Mouse (Mus musculus) stomach, postnatal 0 days (tissue): ENCODE measurements around the gene Chil1. TPM values are rescaled to one million over a fixed set of nuclear protein-coding genes. Genes with fewer than 3 reads are reported as not detected.

Source experiments
- ATAC-seq: fragments of 200-750 bp; cut with Nextera tagmentation; 2 replicates; pipeline ENCODE4 v1.8.0; 2017; ENCODE audit not compliant: low FRiP score, low TSS enrichment
- DNase-seq: peaks from one replicate; pipeline ENCODE4 v3.0.0-alpha.2; 2016; ENCODE audit warnings: low spot score
- H3K27ac ChIP-seq: fragments of 300-500 bp; sonication (generic); replicated peaks from 2 replicates; pipeline ENCODE4 v1.5.1; 2014; ENCODE audit warnings: mild to moderate bottlenecking, control low read depth
- H3K27me3 ChIP-seq: fragments of 300-500 bp; sonication (generic); 2 replicates; pipeline ENCODE4 v1.6.1; 2014; ENCODE audit warnings: low read length; ENCODE audit not compliant: control insufficient read depth, insufficient read depth
- H3K36me3 ChIP-seq: fragments of 300-500 bp; sonication (generic); 2 replicates; pipeline ENCODE4 v1.6.1; 2014; ENCODE audit warnings: low read length, mixed read lengths; ENCODE audit not compliant: control insufficient read depth, insufficient read depth
- H3K4me1 ChIP-seq: fragments of 300-500 bp; sonication (generic); replicated peaks from 2 replicates; pipeline ENCODE4 v1.6.1; 2014; ENCODE audit warnings: antibody characterized with exemption; ENCODE audit not compliant: control insufficient read depth, insufficient read depth
- H3K4me2 ChIP-seq: fragments of 300-500 bp; sonication (generic); replicated peaks from 2 replicates; pipeline ENCODE4 v1.6.1; 2014; ENCODE audit warnings: low read depth, mild to moderate bottlenecking, control low read depth, moderate library complexity
- H3K4me3 ChIP-seq: fragments of 300-500 bp; sonication (generic); 2 replicates; pipeline ENCODE4 v1.5.1; 2014; ENCODE audit warnings: low read depth, low read length, control low read depth
- H3K9ac ChIP-seq: fragments of 300-500 bp; sonication (generic); 2 replicates; pipeline ENCODE4 v1.6.1; 2014; ENCODE audit warnings: mild to moderate bottlenecking, low read length, control low read depth, mixed read lengths
- H3K9me3 ChIP-seq: fragments of 300-500 bp; sonication (generic); 2 replicates; pipeline ENCODE4 v1.6.1; 2016; ENCODE audit warnings: low read length; ENCODE audit not compliant: control insufficient read depth
- CTCF ChIP-seq: IDR thresholded peaks from 2 replicates; pipeline ENCODE4 v1.5.1; 2016; ENCODE audit warnings: antibody characterized with exemption, low read depth, mild to moderate bottlenecking, moderate library complexity
- EP300 ChIP-seq: optimal IDR thresholded peaks from 2 replicates; pipeline ENCODE3; 2016; ENCODE audit warnings: antibody characterized with exemption
- WGBS: fragments of 180-500 bp; shearing (Covaris S2); extraction: QIAGEN DNeasy Blood & Tissue Kit; methylation state at CpG from one replicate; pipeline ENCODE4 v1.1.7; 2014; 5-methylcytosine and 5-hydroxymethylcytosine counted together
- polyA plus RNA-seq: library from polyadenylated mRNA; unstranded; fragments of >200 nt; fragmentation: Nextera tagmentation; extraction: Ambion mirVana; gene quantifications from 2 replicates; pipeline ENCODE4 v1.2.1, GENCODE M21; 2015

Chil1 gene
- polyA plus RNA-seq, 1 experiment from 2014 or later: 3.1 TPM

DNA sequence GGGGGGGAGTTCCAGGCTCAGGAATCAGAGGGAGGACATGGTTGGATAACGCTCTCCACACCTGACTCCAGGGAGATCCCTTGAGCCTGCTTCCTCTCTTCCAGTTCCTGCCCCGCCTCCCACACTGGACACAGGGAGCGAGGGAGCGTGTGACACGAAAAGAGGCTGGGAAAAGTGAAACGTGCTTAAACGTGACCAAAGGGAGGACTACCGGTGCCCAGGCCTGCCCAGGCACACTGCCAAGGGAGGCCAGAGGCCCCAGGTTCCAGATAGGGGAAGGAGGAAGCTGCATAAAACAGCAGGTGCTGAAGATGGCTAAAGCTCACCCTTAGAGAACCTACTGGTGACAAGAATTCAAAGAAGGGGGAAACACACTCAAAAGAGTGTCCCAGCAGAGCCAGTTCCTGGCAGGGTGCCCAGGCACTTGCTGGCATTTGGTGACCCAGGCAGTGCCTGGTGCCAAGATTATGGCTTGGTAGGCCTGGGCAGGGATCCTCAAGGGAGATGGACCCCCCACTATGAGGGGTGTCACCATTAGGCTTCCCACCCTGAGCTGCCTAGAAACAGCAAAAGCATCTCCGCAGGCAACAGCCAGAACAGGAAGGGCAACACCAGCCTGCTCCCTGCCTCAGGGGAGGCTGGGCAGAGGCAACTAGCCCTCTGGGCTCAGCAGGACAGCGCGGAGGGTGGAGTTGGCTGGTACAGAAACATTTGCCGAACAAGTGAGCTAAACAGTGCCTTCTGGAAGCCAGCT lies 51.0 kb downstream of the Chil1 start:
- no peak for TF ChIP-seq EP300
- no peak for TF ChIP-seq CTCF
- H3K36me3 ChIP-seq: no peaks in the 10 kb centered on the region
- ATAC-seq (peak; percentile 84), DNase-seq (peak; percentile 91)
- 40% methylated on average over 12 of the region's 12 CpGs for WGBS
- no peaks in the 10 kb centered on the region for H3K9me3 ChIP-seq
- H3K4me2 ChIP-seq: peak overlapping the region; percentile 73
- H3K4me3 ChIP-seq: peak overlapping the region; percentile 39; the same call in 1 of the 2 replicates
- peak overlapping the region; percentile 79 for H3K27ac ChIP-seq
- H3K27me3 ChIP-seq: no peaks in the 10 kb centered on the region
- peaks cover 5% of the 10 kb centered on the region for H3K4me1 ChIP-seq
- H3K9ac ChIP-seq: peak overlapping the region; percentile 35

DNA sequence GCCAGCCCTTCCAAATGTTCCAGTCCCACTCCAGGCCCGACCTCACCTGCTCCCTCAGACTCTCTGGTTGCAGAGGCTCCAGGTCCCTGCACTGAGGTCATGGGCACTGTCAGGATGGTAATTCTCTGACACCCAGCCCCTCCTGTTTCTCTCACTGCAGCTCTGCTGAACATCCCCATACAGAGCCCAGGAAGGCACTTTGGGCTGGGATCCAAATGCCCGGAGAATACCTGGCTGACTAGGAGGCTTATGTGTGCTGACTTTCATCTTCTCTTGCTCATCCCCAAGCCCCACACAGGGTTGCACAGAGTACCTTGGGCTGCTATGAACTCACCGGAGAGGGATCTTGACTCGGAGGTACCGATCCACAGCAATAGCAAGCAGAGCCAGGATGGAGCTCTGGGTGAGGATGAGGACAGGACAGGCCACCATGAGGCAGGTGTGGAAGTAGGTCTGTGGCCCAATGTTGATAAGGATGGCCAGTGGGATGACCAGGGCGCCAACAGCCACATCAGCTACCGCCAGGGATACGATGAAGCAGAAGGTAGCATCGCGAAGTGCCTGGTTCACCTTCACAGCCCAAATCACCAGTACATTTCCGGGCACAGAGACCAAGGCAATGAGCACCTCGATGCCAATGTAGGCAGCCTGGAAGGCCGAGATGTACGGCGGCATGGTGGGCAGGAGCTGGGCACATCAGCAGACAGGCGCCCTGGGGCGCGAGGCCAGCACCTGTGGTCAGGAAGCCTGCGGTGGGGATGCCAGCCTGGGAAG lies 51.9 kb downstream of the Chil1 start:
- Histone ChIP-seq H3K4me1 (peaks cover 5% of the 10 kb centered on the region), H3K27ac (peak overlapping the region; percentile 79), H3K36me3 (no peaks in the 10 kb centered on the region), H3K9me3 (no peaks in the 10 kb centered on the region), H3K4me2 (peak overlapping the region; percentile 73), H3K9ac (peak overlapping the region; percentile 41), H3K4me3 (peak overlapping the region; percentile 39), H3K27me3 (no peaks in the 10 kb centered on the region)
- 58% methylated on average over 19 of the region's 19 CpGs for WGBS
- ATAC-seq (no peak; the same call in 1 of the 2 replicates), DNase-seq (no peak)
- TF ChIP-seq CTCF (no peak), EP300 (no peak)

DNA sequence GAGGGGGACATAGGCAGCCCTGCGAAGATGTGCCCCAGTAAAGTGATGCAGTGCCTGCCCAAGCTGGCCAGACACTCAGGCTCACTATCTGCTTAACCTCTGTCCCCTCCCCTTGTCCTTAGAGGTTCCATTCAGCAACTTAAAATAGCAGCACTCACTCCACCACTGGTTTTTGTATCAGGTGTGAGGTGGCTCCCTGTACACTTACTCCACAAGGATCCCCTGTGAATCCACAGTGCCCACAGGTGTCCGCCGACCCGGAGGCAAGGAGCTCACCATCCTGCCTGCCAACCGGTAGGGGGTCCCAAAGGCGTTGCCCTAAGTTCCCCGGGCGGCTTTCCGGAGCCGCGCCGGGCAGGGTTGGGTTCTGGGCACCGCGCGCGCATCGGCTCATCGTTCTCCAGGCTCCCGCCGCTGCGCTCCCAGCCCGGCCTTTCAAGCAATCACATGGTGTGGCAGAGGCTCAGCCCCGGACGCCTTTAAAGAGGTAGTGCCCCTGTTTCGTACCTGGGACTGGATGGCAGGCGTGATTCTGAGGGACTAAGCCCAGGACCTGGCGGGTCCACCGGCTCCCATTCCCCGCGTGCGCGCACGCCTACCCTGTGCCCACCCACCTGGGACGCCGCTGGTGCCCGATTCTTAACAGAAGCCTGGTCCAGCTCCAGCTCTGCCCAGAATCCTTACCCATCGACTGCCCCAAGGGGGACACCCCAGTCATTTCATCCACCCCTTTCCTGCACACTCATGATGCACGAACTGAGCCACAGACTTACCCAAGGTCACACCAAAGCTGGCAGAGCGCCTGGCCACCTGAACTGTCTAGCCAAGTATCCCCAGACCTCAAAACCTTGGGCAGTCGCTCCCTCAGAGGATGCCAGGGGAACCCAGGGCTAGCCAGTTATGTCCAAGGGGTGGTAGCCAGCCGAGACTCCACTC lies 52.7 kb downstream of the Chil1 start:
- H3K27me3 ChIP-seq: no peaks in the 10 kb centered on the region
- H3K9me3 ChIP-seq: no peaks in the 10 kb centered on the region
- no peaks in the 10 kb centered on the region for H3K36me3 ChIP-seq
- H3K4me2 ChIP-seq: peak overlapping the region; percentile 73
- peaks cover 5% of the 10 kb centered on the region for H3K4me1 ChIP-seq
- peak; percentile 65 for ATAC-seq
- DNase-seq: peak; percentile 75
- peak overlapping the region; percentile 40 for H3K27ac ChIP-seq
- 2% methylated on average over 41 of the region's 41 CpGs for WGBS
- H3K9ac ChIP-seq: peak overlapping the region; percentile 47
- H3K4me3 ChIP-seq: peak overlapping the region; percentile 39
- 0 out of 2 replicates have a peak, but pooled peaks have one; percentile 6 for TF ChIP-seq CTCF
- TF ChIP-seq EP300: no peak

DNA sequence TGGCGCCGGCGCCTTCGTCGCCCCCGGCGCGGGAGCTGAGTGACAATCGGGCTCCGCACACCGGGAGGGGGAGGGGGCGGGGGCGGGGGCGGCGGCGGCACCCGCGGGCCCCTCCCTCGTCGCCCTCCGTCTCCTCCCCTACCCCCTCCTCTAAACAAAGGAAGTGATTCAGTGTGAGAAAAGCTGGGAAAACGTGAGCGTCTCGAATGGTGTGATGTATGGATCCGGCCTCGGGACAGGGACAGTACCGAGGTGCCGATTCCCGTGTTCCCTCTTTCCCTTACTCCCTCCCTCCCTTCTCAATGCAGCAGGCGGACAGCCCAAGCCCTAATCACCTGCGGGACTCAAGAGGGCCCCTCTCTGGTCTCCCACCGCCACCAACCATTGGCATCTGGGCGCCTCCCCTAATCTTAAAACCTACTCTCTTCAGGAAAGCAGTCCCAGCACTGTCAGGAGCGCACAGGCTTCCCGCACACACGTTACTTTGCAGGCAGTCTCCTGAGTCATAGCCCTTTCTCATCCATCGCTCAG lies 53.5 kb downstream of the Chil1 start, which contains the start of gene Adora1:
TSS of gene Adora1 (minus strand) at position 41 of the 531 bp plus-strand sequence.
- ATAC-seq (no peak), DNase-seq (no peak)
- peak within 1 kb of the TSS; percentile 73 for H3K4me2 ChIP-seq
- TF ChIP-seq EP300: no peak
- no peak for TF ChIP-seq CTCF
- no peaks in the 10 kb centered on the region for H3K27me3 ChIP-seq
- H3K4me3 ChIP-seq: peak within 1 kb of the TSS; percentile 39
- no peaks in the 10 kb centered on the region for H3K9me3 ChIP-seq
- peak within 1 kb of the TSS; percentile 47 for H3K9ac ChIP-seq
- peaks cover 5% of the 10 kb centered on the region for H3K4me1 ChIP-seq
- 1% methylated on average over 25 of the region's 37 CpGs for WGBS
- H3K27ac ChIP-seq: peak within 1 kb of the TSS; percentile 40
- H3K36me3 ChIP-seq: no peaks in the 10 kb centered on the region

DNA sequence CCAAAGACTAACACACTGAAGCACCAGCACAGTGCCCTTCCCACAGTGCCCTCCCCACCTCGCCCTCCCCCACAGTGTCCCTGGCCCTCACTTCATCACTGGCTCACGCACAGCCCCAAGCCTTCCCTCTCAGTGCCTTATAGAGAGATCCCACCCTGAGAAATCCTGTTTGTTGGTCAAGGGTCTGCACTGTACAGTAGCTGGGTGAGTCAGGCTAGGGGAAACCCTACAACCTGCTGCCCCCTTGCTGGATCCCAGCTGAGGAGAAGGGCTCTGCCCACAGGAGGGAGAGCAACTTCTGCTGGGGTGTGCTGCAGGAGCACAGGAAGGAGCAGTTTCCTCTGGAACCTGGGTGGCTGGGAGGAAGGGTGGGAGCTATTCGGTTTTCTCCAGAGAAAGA lies 54.2 kb downstream of the Chil1 start:
- Histone ChIP-seq H3K27ac (no peak overlapping the region), H3K36me3 (no peaks in the 10 kb centered on the region), H3K9me3 (no peaks in the 10 kb centered on the region), H3K27me3 (no peaks in the 10 kb centered on the region), H3K9ac (no peak overlapping the region), H3K4me2 (no peak overlapping the region), H3K4me3 (no peak overlapping the region), H3K4me1 (peaks cover 5% of the 10 kb centered on the region)
- TF ChIP-seq EP300: no peak
- TF ChIP-seq CTCF: no peak
- no peak for DNase-seq
- 50% methylated on average over 3 of the region's 3 CpGs for WGBS
- ATAC-seq: no peak
